Mouse (Mus musculus) sigmoid colon, adult 10 weeks (tissue): ENCODE results near the gene Gna12. TPM values are rescaled to one million over a fixed set of nuclear protein-coding genes. Genes with fewer than 3 reads are reported as not detected.

Experiments
- polyA plus RNA-seq: library from polyadenylated mRNA; stranded (reverse); fragments of 350-450 nt; fragmentation: Illumina TruSeq; extraction: RNeasy Lipid Tissue Mini Kit (QIAGEN cat#74804); gene quantifications from one replicate; pipeline ENCODE4 v1.2.3, GENCODE M21; 2014; ENCODE audit warnings: low read depth, low replicate concordance

The Gna12 gene
- polyA plus RNA-seq, result 2.3 TPM

DNA sequence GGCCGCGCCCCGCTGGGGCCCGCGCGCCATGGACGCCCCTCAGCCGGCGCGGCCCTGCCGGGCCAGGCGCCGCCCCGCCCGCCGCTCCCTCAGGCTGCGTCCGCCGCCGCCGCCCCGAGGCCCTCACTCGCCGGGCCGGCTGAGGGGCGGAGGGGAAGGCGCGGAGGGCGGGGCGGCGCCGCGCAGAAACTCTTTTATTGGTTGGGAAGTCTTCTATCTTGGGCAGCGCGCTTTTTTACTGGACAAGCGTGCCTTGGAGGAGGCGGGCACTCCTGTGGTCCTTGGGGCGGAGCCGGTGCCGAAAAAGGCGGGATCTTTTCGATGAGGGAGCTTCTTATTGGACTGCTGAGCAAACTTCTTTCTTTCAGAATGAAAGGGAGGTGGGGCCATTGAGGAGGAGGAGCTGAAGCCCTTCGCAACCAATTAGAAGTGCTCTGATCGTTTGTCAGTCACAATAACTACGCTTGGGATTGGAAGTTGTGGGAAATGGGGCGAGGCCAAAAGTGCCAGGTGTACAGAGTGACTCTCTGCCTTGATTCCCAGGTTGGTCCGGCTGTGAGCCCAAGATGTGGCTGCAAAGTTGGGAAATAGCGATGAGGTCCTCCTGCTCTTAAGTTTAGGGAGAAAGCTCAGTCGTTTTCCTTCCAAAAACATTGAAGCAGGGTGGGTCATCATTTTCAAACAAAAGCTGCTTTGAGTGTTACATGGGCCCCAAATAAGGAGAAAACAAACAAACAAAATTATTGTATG lies at the start of gene Gna12:
TSS of gene Gna12 (minus strand) at position 118 of the 750 bp plus-strand sequence.

DNA sequence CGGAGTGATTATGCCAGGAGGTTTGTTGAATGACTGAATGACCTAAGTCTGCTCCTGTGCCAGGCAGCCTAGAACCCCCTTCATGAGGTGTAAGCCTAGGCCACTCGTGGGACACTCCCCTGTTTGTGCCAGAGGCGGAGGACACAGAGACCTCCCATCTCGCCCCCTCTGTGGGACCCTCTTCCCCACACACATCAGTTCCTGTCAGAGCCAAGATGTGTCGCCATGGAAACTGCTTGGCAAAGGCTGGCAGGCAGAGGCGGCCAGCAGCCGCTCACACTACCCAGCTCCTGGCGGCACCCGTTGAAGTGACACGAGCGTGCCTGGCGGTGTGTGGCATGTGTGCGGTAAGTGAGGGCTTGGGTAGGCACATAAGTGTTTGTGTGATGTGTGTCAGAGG lies 106.4 kb downstream of the Gna12 start, which contains the start of gene Amz1:
TSS of gene Amz1 (plus strand) at position 306 of the 400 bp plus-strand sequence.

Other genes with a start within 250 kb of the Gna12 start
- 0.98 TPM for gene Lfng, start 223.1 kb downstream of the Gna12 start, polyA plus RNA-seq
- 2.7 TPM for gene Ttyh3, start 181.4 kb downstream of the Gna12 start, polyA plus RNA-seq
- 5.3 TPM for gene Iqce, start 128.1 kb downstream of the Gna12 start, polyA plus RNA-seq
- 3.1 TPM for gene Brat1, start 125.4 kb downstream of the Gna12 start, polyA plus RNA-seq
- gene Amz1, start 106.3 kb downstream of the Gna12 start, polyA plus RNA-seq, result 0.13 TPM
- 0.35 TPM for gene Card11, start 170.2 kb upstream of the Gna12 start, polyA plus RNA-seq